Mouse (Mus musculus) macrophage (primary cell): ENCODE data around the gene Elf1. TPM values are rescaled to one million over a fixed set of nuclear protein-coding genes. Genes with fewer than 3 reads are reported as not detected.

Experiments used
- H3K27ac ChIP-seq: fragments of 350-480 bp; formaldehyde crosslinking; 2 replicates; pipeline ENCODE4 v1.9.0; 2021
- H3K36me3 ChIP-seq: fragments of 350-480 bp; formaldehyde crosslinking; 2 replicates; pipeline ENCODE4 v1.9.0; 2021; ENCODE audit errors: inconsistent target
- H3K4me3 ChIP-seq: fragments of 350-480 bp; formaldehyde crosslinking; 2 replicates; pipeline ENCODE4 v1.9.0; 2021; ENCODE audit errors: inconsistent target
- H3K79me2 ChIP-seq: fragments of 350-480 bp; formaldehyde crosslinking; 2 replicates; pipeline ENCODE4 v1.9.0; 2021; ENCODE audit errors: inconsistent target
- WGBS: methylation state at CpG from one replicate; pipeline ENCODE4 v1.1.7; 2026; ENCODE audit warnings: inconsistent platforms; ENCODE audit not compliant: missing documents; 5-methylcytosine and 5-hydroxymethylcytosine counted together
- polyA plus RNA-seq: library from polyadenylated mRNA; stranded (reverse); fragments of 250-400 nt; gene quantifications from 3 replicates; pipeline ENCODE4 v1.2.4, GENCODE M21; 2018; ENCODE audit warnings: inconsistent platforms

The Elf1 gene
- polyA plus RNA-seq, 1 experiment from 2014 or later: 64.9 TPM

DNA sequence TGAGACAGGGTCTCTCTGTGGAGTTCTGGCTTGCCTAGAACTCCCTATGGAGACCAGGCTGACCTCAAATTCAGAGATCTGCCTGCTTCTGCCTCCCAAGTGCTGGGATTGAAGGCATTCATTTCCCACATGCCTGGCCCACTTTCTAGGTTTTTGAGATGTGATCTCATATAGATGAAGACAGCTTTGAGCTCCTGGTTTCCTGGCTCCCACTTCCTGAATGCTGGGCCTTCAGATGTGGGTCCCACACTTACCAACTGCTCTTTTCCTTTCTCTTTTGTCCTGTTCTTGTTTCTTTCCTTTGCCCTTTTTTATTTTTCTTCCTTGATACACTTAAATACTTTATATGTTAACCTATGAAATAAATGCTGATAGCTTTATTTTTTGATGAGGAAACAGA lies 56.9 kb downstream of the Elf1 start:
- no peak overlapping the region for H3K4me3 ChIP-seq
- no peaks in the 10 kb centered on the region for H3K36me3 ChIP-seq
- no peak overlapping the region for H3K27ac ChIP-seq
- H3K79me2 ChIP-seq: peaks cover 100% of the 10 kb centered on the region

DNA sequence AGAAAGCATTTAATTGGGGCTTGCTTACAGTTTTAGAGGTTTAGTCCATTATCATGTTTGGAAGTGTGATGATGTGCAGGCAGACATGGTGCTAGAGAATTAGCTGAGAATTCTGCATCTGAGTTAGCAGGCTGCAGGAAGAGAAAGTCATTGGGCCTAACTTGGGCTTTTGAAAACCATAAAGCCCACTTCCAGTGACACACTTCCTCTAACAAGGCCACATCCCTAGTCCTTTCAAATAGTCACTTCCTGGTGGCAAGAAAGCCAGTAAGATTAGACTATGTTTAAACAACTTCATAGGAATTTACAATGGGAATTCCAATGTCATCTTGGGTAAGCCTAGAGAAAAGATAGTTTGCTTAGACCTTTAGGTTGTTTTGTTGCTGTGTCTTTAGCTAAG lies 60.6 kb downstream of the Elf1 start:
- no peak overlapping the region for H3K4me3 ChIP-seq
- H3K27ac ChIP-seq: no peak overlapping the region
- H3K36me3 ChIP-seq: no peaks in the 10 kb centered on the region
- peaks cover 100% of the 10 kb centered on the region for H3K79me2 ChIP-seq

DNA sequence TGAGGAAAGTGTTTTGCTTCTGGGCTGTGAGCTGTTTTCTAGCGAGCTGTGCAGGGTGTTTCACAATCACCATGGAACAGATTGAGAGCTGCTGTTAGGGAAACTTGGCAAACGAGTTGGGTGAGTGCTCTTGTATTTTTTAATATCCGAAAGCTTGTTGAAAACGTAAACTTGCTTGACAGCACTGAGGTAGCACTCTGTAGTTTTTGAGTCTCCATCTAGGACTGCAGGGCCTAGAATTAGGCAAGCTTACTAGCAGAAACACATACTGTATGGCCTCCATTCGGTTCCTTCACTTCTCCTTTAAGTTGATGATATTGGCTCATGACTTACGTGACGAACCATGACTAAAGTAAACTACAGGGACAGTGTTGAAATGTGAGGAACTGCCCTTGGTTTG lies 68.3 kb downstream of the Elf1 start:
- WGBS: 11% methylated on average over 6 of the region's 7 CpGs
- H3K36me3 ChIP-seq: no peaks in the 10 kb centered on the region
- H3K79me2 ChIP-seq: peaks cover 100% of the 10 kb centered on the region
- no peak overlapping the region for H3K4me3 ChIP-seq
- peak overlapping the region; percentile 52 for H3K27ac ChIP-seq

DNA sequence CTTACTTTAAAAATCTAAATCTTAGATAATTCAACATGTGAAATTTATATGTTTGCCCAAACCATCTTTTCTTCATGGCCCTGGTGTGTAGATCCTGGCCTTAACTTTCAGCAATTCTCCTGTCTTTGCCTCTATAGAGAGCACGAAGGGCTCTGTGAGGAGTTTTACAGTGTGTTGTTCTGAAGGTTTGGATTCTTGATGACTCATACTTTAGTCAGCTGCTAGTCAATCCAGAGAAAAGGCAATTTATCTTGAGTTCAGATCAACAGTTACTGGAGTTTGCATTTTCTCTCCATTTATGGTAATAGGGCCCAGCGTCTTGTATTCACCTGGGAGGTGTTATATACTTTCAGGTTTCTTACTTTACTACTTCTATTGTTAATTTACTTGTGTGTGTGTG lies 70.9 kb downstream of the Elf1 start:
- Histone ChIP-seq H3K4me3 (no peak overlapping the region), H3K79me2 (peaks cover 100% of the 10 kb centered on the region), H3K27ac (0 out of 2 replicates have a peak overlapping the region, but pooled peaks have one; percentile 2), H3K36me3 (no peaks in the 10 kb centered on the region)
- 85% methylated on average over 2 of the region's 2 CpGs for WGBS

DNA sequence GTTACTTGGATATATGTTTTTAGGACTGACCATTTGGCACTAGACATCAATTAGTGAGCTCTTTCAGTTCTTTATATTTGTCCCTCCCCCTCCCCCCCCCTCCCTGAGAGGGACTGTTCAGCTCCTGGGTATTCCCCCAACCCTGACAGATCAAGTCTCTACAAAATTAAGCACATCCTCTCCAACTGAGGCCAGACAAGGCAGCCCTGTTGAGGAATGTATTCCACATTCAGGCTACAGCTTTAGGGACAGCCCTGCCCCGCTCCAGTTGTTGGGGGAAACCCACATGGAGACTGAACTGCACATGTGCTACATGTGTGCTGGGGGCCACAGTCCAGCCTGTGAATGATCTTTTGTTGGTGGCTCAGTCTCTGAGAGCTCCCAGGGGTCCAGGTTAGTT lies 71.9 kb downstream of the Elf1 start:
- Histone ChIP-seq H3K27ac (no peak overlapping the region), H3K36me3 (no peaks in the 10 kb centered on the region), H3K4me3 (no peak overlapping the region), H3K79me2 (peaks cover 100% of the 10 kb centered on the region)
- WGBS: 60% methylated on average over 1 of the region's 1 CpGs

DNA sequence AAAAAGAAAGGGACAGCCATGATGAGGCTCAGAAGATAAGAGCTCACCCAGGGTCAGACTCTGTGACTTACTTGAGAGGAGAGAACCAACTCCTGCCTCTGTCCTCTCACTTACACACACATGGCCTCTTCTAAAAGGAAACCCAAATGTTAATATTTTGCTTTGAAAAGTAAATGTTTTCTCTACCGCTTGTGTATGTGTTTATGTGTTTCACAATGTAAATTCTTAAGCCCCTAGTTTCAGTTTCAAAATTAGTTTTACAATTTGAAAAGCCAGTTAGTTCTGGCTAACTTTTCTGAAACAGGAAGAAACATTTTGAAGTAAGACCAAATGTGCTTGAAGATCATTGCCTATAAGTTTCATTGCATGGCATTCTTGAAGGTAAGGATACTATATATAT lies 76.8 kb downstream of the Elf1 start:
- Histone ChIP-seq H3K36me3 (peaks cover 16% of the 10 kb centered on the region), H3K79me2 (peaks cover 99% of the 10 kb centered on the region), H3K4me3 (no peak overlapping the region), H3K27ac (peak overlapping the region; percentile 25; the same call in 1 of the 2 replicates)
- WGBS: 45% methylated on average over 1 of the region's 1 CpGs

DNA sequence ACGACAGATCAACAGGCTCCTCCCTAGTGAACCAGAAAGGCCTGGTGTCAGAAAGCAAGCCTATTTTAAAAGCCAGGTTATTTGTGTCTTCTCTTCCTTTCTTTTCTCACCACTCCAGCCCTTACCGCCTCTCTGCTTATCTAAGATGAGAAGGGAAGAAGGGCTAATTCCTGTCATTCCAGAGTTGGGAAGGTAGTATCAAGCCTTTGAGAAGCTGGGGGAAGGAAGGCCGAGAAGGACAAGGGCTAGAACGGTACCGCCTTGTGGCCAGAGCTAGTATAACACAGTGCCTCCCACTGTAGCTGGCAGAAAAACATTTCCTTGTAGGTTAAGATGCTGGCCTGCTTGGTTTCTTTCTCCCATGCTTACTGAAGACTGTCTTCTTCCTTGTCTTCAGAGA lies 81.8 kb downstream of the Elf1 start:
- H3K36me3 ChIP-seq: peaks cover 43% of the 10 kb centered on the region
- peaks cover 99% of the 10 kb centered on the region for H3K79me2 ChIP-seq
- H3K27ac ChIP-seq: peak overlapping the region; percentile 32
- WGBS: 67% methylated on average over 5 of the region's 5 CpGs
- no peak overlapping the region for H3K4me3 ChIP-seq

DNA sequence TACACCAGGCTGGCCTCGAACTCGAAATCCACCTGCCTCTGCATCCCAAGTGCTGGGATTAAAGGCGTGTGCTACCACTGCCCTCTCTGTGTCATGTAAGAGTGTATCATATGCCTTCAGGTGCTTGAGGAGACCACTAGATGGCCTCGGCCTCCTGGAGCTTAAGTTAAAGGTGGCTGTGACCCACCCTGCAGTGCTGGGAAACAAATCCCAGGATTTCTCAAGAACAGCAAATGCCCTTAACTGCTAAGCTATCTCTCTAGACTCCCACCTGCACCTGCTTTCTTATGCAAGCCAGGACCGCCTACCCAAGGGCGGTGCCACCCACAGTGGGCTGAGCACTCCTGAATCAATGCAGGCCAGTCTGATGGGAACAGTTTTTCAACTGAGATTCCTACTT lies 83.8 kb downstream of the Elf1 start:
- Histone ChIP-seq H3K27ac (no peak overlapping the region), H3K79me2 (peaks cover 97% of the 10 kb centered on the region), H3K4me3 (no peak overlapping the region), H3K36me3 (peaks cover 56% of the 10 kb centered on the region)
- WGBS: 96% methylated on average over 6 of the region's 6 CpGs

DNA sequence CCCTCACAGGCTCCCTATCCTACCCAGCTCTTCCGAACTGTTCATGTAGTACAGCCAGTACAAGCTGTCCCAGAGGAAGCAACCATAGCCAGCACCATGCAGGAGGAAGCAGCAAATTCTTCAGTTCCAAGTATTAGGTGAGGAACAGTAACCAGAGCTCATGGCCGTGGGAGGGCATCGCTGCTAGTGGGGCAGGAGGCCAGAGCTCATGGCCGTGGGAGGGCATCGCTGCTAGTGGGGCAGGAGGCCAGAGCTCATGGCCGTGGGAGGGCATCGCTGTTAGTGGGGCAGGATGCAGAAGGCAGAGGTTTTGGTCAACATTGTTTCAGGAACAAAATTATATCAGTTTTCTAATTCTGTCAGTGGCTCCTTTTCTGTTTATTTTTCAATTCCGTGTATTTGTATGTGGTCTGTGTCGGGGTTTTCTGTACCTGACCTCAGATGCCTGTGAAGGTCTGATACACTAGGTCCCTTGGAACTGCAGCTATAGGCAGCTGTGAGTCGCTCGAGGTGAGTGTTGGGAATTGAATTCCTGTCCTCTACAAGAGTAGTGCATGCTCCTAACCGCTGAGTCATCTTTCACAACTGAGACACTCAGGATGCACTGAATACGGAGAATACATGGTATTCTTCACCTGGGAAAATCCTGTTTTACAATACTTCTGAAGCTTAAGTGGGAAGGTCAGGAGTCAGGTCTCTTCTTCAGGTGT lies 92.6 kb downstream of the Elf1 start:
- 93% methylated on average over 13 of the region's 13 CpGs for WGBS
- H3K79me2 ChIP-seq: peaks cover 90% of the 10 kb centered on the region
- H3K4me3 ChIP-seq: no peak overlapping the region
- H3K27ac ChIP-seq: no peak overlapping the region
- peaks cover 74% of the 10 kb centered on the region for H3K36me3 ChIP-seq

DNA sequence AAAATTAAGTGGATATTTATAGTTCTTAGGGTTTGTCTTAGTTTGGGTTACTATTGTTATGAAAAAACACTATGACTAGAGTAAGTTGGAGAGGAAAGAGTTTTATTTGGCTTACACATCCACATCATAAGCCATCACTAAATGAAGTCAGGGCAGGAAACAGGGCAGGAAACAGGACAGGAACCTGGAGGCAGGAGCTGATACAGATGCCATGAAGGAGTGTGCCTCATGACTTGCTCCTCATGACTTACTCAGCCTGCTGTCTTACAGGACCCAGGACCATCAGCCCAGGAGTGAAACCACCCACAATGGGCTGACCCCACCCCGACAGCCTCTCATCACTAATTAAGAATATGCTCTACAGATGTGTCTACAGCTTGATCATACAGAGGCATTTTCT lies 93.4 kb downstream of the Elf1 start:
- WGBS: 90% methylated on average over 1 of the region's 1 CpGs
- Histone ChIP-seq H3K27ac (no peak overlapping the region), H3K79me2 (peaks cover 90% of the 10 kb centered on the region), H3K4me3 (no peak overlapping the region), H3K36me3 (peaks cover 77% of the 10 kb centered on the region)

DNA sequence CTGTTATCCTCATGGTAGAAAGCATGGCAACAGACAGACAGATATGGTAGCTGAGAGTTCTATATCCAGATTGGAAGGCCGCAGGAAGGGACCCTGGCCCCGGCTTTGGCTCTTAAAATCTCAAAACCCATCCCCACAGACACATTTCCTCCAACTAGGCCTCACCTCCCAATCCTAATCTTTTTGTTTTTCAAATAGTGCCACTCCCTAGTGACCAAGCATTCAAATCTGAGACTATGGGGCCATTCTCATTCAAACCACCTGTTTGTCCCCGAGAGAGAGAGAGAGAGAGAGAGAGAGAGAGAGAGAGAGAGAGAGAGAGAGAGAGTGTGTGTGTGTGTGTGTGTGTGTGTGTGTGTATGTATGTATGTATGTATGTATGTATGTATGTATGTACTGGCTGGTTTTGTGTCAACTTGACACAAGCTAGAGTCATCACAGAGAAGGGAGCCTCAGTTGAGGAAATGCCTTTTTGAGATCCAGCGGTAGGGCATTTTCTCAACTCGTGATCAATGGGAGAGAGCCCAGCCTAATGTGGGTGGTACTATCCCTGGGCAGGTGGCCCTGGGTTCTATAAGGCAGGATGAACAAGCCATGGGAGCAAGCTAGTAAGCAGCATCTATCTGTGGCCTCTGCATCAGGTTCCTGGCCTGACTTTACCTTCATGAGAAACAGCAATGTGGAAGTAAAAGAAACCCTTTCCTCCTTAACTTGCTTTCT lies 102.7 kb downstream of the Elf1 start:
- Histone ChIP-seq H3K36me3 (peaks cover 42% of the 10 kb centered on the region), H3K79me2 (peaks cover 21% of the 10 kb centered on the region), H3K27ac (no peak overlapping the region), H3K4me3 (no peak overlapping the region)
- WGBS: 93% methylated on average over 3 of the region's 5 CpGs

DNA sequence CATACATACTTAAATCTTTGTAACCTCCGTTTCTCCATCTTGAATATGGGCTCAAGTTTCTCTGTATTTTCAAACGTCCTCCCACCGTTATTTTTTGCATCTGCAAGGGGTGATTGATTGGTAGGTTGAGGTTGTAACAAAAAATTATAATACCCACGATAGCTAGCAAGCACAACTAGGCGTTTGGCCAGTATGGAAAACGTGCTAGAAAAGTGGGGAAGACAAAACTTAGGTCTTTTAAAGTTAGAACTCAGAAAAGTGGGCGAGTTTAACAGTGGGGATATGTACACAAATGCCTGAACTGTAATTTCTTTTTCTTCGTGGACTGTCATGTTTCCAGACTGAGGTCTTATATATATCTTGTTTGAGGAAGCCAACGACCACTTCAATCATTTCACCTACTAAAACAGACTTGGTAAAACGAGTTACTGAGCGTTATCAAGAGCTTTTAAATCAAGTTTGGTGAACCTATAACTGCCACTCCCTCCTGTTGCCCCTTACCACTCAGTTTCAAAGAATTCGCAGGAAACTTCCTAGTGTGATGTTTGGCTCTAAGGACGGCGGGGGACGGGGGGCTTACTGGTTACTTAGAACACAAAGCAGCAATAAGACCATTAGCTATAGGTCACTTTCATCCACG lies 105.6 kb downstream of the Elf1 start:
- H3K4me3 ChIP-seq: peak overlapping the region; percentile 98
- 35% methylated on average over 16 of the region's 16 CpGs for WGBS
- peak overlapping the region; percentile 80 for H3K27ac ChIP-seq
- H3K79me2 ChIP-seq: peaks cover 40% of the 10 kb centered on the region
- peaks cover 13% of the 10 kb centered on the region; the same call in 1 of the 2 replicates for H3K36me3 ChIP-seq

DNA sequence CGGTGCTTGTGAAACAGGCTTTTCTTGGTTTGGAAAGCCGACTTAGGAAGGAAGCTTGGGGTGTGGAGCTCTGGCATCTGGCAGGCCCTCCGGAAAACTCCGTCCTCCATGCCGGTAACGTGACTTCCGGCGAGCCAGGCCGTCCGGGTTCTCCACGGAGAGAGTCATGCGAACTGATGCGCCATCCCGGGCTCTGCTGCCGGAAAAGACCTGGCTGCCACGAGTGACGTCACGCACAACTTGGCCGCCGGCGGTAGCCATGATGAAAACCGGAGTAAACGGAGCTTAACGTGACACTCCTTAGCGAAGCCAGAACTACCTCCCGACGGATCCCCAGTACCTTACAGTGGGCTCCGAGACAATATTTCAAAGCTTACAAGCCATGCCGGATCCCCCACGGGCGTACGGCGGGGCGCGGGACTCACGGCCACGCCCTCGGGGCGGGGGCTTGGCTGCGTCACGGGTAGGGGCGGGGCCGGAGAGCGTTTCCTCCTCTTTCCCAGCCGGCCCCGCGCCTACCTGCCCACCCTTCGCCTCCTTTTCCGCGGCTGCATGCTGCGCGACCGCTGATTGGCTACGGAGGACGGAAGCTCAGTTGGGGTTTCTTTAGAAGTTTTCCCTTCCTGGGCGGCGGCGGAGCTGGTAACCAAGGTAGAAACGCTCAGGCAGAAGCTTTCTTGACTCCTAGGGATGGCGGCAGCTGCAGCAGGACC lies 106.3 kb downstream of the Elf1 start, which contains the start of gene Sugt1:
TSS of gene Sugt1 (plus strand) at position 553 of the 713 bp plus-strand sequence.
- peaks cover 47% of the 10 kb centered on the region for H3K79me2 ChIP-seq
- peak within 1 kb of the TSS; percentile 80 for H3K27ac ChIP-seq
- H3K4me3 ChIP-seq: peak within 1 kb of the TSS; percentile 98
- peaks cover 7% of the 10 kb centered on the region; the same call in 1 of the 2 replicates for H3K36me3 ChIP-seq
- under 1% methylated on average over 59 of the region's 60 CpGs for WGBS

DNA sequence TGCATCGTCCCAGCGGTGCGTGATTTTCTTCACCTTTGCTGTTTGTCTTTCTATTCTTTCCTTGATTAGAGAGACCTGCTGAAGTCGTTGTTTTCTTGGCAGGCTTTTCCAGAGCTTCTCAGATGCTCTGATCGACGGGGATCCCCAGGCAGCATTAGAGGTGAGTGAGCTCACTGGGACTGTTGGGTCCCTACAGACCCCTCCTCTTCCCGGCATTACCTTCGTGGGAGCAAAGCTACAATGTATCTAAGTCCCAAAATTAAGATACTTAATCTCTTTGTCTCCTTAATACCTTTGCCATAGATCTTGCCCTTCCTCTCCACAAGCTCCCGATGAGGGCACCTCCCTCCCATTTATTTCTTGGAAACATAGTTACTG lies 106.8 kb downstream of the Elf1 start:
- Histone ChIP-seq H3K79me2 (peaks cover 52% of the 10 kb centered on the region), H3K36me3 (peaks cover 1% of the 10 kb centered on the region; the same call in 1 of the 2 replicates), H3K27ac (peak overlapping the region; percentile 80), H3K4me3 (peak overlapping the region; percentile 98)
- 0% methylated on average over 9 of the region's 9 CpGs for whole genome bisulfite sequencing
